Mouse (Mus musculus): ENCODE data around the gene Elovl2. TPM values are rescaled to one million over a fixed set of nuclear protein-coding genes. Genes with fewer than 3 reads are reported as not detected.
"Not testable (repeated sequence)": the region's sequence is repeated elsewhere in the genome, so short reads cannot be mapped to it uniquely, and the experiment has no call there.

Gene Elovl2
- total and polyA plus RNA-seq, 2 experiments from 2014 or later = 31.5 to 34.1 TPM

DNA sequence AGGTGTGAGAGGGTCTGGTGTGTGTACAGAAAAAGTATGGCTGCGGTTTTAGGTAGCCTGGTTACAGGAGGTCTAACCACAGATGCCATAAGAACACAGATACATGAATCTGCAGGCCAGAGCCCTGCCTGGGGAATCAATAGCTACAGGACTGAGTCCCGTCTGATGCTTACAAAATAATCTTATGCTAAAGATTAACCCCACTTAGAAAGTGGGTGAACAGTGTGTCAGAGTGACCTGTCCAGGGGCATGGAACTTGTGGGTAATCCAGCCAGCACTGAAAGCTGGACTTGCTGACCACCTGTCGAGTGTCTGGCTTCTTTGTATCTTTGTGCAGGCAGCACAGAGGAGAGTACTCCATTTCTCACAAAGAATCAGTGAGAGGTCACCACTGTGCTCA lies 4.0 kb downstream of the Elovl2 start:
- Histone ChIP-seq H3K9ac (replicated peaks; ENCODE audit: low read length, poor library complexity, severe bottlenecking) (no peak overlapping the region), H3K4me1 (ENCODE audit: insufficient read depth, low read length) (peaks cover 2% of the 10 kb centered on the region; the same call in 1 of the 2 replicates), H3K4me3 (ENCODE audit: low read depth, low read length) (no peak overlapping the region), H3K27ac (ENCODE audit: low read depth, low read length) (no peak overlapping the region), H3K27me3 (ENCODE audit: insufficient read depth, low read length) (no peaks in the 10 kb centered on the region), H3K9me3 (ENCODE audit: low read length) (no peaks in the 10 kb centered on the region; the same call in 1 of the 2 replicates), H3K36me3 (ENCODE audit: insufficient read depth, low read length) (no peaks in the 10 kb centered on the region), H3K4me2 (ENCODE audit: low read depth, low read length, poor library complexity, severe bottlenecking) (no peak overlapping the region)
- no peak for ATAC-seq (ENCODE audit: low FRiP score)
- no peak for TF ChIP-seq CTCF (IDR thresholded peaks at IDR 0.05)
- DNase-seq (ENCODE audit: low spot score) = no peak
- 74% methylated on average over 3 of the region's 3 CpGs for WGBS

DNA sequence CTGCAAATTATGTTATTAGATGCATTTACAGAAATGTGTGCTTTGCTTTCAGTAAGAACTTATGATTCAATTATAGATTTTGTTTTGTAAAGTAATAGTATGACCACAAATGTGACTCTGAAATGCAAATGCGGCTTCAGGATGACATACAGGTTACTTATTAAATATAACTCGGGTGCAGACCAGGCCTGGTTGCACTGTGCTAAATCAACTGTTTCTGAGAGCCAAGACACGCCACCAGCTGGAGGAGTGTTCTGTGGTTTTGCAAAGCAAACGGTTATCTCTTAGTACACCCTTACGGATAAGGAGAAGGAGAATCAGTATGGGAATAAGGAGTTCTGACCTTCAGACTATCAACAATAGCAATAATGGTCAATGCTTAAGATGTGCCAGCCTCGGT lies 4.5 kb downstream of the Elovl2 start:
- Histone ChIP-seq H3K27me3 (ENCODE audit: insufficient read depth, low read length) (no peaks in the 10 kb centered on the region), H3K9ac (replicated peaks; ENCODE audit: low read length, poor library complexity, severe bottlenecking) (no peak overlapping the region), H3K27ac (ENCODE audit: low read depth, low read length) (no peak overlapping the region), H3K4me1 (ENCODE audit: insufficient read depth, low read length) (peaks cover 2% of the 10 kb centered on the region; the same call in 1 of the 2 replicates), H3K36me3 (ENCODE audit: insufficient read depth, low read length) (no peaks in the 10 kb centered on the region), H3K4me2 (ENCODE audit: low read depth, low read length, poor library complexity, severe bottlenecking) (no peak overlapping the region), H3K4me3 (ENCODE audit: low read depth, low read length) (no peak overlapping the region), H3K9me3 (ENCODE audit: low read length) (no peaks in the 10 kb centered on the region; the same call in 1 of the 2 replicates)
- ATAC-seq (ENCODE audit: low FRiP score) = no peak
- no peak for TF ChIP-seq CTCF (IDR thresholded peaks at IDR 0.05)
- no peak for DNase-seq (ENCODE audit: low spot score)
- 90% methylated on average over 6 of the region's 6 CpGs for WGBS

DNA sequence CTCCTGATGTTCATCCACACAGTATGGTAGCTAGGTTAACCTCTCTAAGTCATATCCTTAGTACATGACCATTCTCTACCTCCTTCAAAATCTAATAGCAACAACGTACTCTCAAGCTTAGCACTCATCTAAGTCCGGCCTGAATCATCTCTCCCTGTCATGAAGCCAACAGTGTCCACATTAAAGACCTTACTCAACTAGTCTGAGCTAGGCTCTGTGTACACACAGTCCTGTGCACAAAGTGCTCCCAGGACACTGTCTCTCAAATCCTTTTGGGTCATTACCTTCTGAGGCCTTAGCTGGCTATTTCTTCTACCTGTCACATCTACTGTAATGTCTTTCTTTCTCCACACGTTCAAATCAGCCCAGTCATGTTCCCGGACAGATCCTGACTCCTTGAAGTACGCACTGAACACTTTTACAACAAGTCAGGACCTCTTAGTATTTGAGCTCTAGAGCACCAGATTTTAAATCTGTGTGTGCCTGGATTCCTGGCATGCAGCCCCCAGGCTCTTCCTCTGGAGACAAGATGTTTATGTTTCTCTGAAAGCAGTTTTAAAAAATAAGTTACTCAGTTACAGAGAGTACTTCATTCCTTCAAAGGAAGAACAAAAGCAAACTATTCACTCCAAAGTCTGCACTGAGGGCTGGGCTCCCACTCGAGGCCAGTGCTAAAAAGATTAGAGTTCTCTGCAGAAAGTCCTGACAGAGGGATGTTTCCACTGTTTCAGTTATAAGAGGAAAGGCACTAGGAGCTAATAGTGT lies 7.5 kb downstream of the Elovl2 start:
- WGBS = 75% methylated on average over 6 of the region's 6 CpGs
- DNase-seq (ENCODE audit: low spot score) = no peak
- H3K4me2 ChIP-seq (ENCODE audit: low read depth, low read length, poor library complexity, severe bottlenecking) = no peak overlapping the region
- no peak overlapping the region for H3K9ac ChIP-seq (replicated peaks; ENCODE audit: low read length, poor library complexity, severe bottlenecking)
- no peaks in the 10 kb centered on the region for H3K9me3 ChIP-seq (ENCODE audit: low read length)
- no peaks in the 10 kb centered on the region for H3K27me3 ChIP-seq (ENCODE audit: insufficient read depth, low read length)
- no peak for ATAC-seq (ENCODE audit: low FRiP score)
- no peak overlapping the region for H3K4me3 ChIP-seq (ENCODE audit: low read depth, low read length)
- no peak overlapping the region for H3K27ac ChIP-seq (ENCODE audit: low read depth, low read length)
- no peaks in the 10 kb centered on the region for H3K36me3 ChIP-seq (ENCODE audit: insufficient read depth, low read length)
- H3K4me1 ChIP-seq (ENCODE audit: insufficient read depth, low read length) = peaks cover 2% of the 10 kb centered on the region; the same call in 1 of the 2 replicates
- TF ChIP-seq CTCF (IDR thresholded peaks at IDR 0.05) = no peak

GRCm38 (mm10) chr13:41211276-41211675 lies 8.9 kb downstream of the Elovl2 start:
- Histone ChIP-seq H3K4me1 (ENCODE audit: insufficient read depth, low read length) (peaks cover 2% of the 10 kb centered on the region; the same call in 1 of the 2 replicates), H3K9ac (replicated peaks; ENCODE audit: low read length, poor library complexity, severe bottlenecking) (no peak overlapping the region), H3K4me2 (ENCODE audit: low read depth, low read length, poor library complexity, severe bottlenecking) (no peak overlapping the region), H3K9me3 (ENCODE audit: low read length) (no peaks in the 10 kb centered on the region), H3K36me3 (ENCODE audit: insufficient read depth, low read length) (no peaks in the 10 kb centered on the region), H3K4me3 (ENCODE audit: low read depth, low read length) (no peak overlapping the region), H3K27me3 (ENCODE audit: insufficient read depth, low read length) (no peaks in the 10 kb centered on the region), H3K27ac (ENCODE audit: low read depth, low read length) (no peak overlapping the region)
- TF ChIP-seq CTCF (IDR thresholded peaks at IDR 0.05) = no peak
- DNase-seq (ENCODE audit: low spot score) (no peak), ATAC-seq (ENCODE audit: low FRiP score) (no peak)
- WGBS = 67% methylated on average over 4 of the region's 4 CpGs

GRCm38 (mm10) chr13:41206241-41206640 lies 14.0 kb downstream of the Elovl2 start:
- Histone ChIP-seq H3K27ac (ENCODE audit: low read depth, low read length) (no peak overlapping the region), H3K4me3 (ENCODE audit: low read depth, low read length) (no peak overlapping the region), H3K4me2 (ENCODE audit: low read depth, low read length, poor library complexity, severe bottlenecking) (no peak overlapping the region), H3K9ac (replicated peaks; ENCODE audit: low read length, poor library complexity, severe bottlenecking) (no peak overlapping the region), H3K27me3 (ENCODE audit: insufficient read depth, low read length) (no peaks in the 10 kb centered on the region), H3K36me3 (ENCODE audit: insufficient read depth, low read length) (no peaks in the 10 kb centered on the region), H3K9me3 (ENCODE audit: low read length) (no peaks in the 10 kb centered on the region), H3K4me1 (ENCODE audit: insufficient read depth, low read length) (no peaks in the 10 kb centered on the region)
- no peak for DNase-seq (ENCODE audit: low spot score)
- ATAC-seq (ENCODE audit: low FRiP score) = no peak
- TF ChIP-seq CTCF (IDR thresholded peaks at IDR 0.05) = no peak
- 87% methylated on average over 5 of the region's 5 CpGs for WGBS

DNA sequence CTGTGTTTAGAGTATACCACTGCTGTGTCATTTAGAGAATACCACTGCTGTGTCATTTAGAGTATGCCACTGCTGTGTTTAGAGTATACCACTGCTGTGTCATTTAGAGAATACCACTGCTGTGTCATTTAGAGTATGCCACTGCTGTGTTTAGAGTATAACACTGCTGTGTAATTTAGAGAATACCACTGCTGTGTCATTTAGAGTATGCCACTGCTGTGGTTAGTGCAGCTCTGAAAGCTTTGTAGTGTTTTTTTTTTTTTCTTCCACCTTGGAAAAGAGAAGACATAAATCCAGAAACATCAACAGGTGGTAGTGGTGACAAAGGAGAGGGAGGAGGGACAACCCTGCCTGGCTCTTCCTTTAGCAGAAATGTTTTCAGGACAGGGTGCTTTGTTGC lies 14.6 kb downstream of the Elovl2 start:
- not testable (repeated sequence) for H3K36me3 ChIP-seq (ENCODE audit: insufficient read depth, low read length); H3K9me3 ChIP-seq (ENCODE audit: low read length); H3K27ac ChIP-seq (ENCODE audit: low read depth, low read length); H3K4me3 ChIP-seq (ENCODE audit: low read depth, low read length); DNase-seq (ENCODE audit: low spot score); ATAC-seq (ENCODE audit: low FRiP score); H3K4me2 ChIP-seq (ENCODE audit: low read depth, low read length, poor library complexity, severe bottlenecking); H3K4me1 ChIP-seq (ENCODE audit: insufficient read depth, low read length); H3K27me3 ChIP-seq (ENCODE audit: insufficient read depth, low read length); H3K9ac ChIP-seq (replicated peaks; ENCODE audit: low read length, poor library complexity, severe bottlenecking)
